Mouse (Mus musculus) frontal cortex, postnatal 14 days (tissue): ENCODE results near the gene Serpina3m.
"Not testable (repeated sequence)": the region's sequence is repeated elsewhere in the genome, so short reads cannot be mapped to it uniquely, and the experiment has no call there.

Experiments
- DNase-seq, 2 experiments: peaks; one replicate each; pipeline ENCODE4 v3.0.0; 2022; ENCODE audit warnings: low spot score in 2 of 2

Serpina3m gene

DNA sequence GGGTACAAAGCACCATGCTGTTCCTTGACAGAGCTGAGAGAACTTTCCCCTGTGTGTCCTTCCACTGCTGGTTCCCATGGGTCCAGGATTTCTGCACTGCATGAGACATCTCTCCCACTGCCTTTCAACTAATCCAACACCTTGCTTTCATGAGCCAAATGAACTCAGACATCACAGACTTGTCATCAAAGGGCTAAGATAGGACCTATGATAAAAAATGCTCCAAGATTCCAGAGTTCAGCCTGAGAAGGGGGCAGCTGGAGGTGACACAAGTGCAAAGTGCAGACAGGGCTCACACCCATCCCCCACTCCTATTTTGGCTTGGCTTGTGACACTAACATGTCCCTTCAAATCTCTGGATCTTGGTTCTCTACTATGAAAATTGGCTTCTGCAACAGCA lies 50.2 kb downstream of the Serpina3m start:
- no peak for DNase-seq

DNA sequence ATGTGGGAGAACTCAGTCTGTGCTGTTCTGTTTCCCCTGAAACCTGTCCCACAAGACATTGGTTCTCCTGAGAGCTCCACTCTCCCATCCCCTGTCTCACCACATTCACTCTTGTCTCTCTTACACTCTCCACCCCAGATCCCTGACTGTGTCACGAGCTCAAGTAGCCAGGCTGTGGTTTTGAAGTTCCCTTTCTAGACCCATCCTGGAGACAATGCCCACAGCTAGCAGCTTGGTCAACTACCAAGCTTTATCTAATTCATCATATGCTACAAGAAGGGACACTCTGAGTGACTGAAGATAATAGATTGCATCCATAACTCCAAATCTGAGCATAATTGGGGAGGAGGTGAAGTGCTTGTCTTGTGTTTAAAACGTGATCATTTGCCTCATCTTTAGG lies 52.8 kb downstream of the Serpina3m start:
- not testable (repeated sequence) for DNase-seq

DNA sequence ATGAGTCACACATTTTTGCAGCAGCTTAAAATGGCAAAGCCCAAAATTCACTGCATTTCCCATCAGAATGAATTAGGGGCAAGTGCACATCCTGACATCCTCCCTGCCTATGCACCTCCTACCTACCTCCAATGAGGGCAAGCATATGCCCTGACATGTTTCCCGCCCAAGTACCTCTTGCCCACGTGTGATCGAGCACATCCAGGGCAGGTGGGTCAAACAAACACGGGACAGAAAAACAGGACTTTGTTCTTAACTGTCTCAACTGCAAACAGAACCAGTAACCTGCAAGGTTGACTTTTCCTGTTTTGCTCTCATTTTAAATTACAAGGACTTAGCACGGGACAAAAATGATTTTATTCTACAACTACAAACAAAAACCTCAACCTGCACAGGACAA lies 65.7 kb downstream of the Serpina3m start:
- no peak for DNase-seq

DNA sequence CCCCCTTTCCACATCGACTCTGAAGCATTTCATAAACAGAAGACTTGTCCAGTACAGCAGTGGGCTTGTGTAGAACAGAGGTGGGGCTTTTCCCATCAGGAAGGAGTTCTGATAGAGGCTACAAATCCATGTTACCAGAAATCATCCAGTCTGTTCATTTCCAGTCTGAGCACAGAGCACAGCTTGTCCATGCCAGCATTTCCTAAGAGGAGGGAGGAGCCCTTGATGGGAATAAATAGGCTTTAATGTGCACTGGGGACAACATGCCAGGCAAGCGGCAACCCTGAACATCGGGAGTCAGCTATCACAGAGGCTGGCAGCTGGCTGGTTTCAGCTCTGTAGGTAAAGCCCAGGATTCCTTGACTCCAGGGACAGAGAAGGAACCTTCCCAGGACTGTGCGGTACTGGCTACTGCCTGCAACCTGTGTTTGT lies 68.2 kb downstream of the Serpina3m start, which contains the start of gene Serpina3n:
Serpina3n (plus strand) TSS at position 276 of the 432 bp plus-strand sequence.
- DNase-seq, result no peak

GRCm38 (mm10) chr12:104412507-104412906 lies 74.2 kb downstream of the Serpina3m start:
- no peak for DNase-seq

GRCm38 (mm10) chr12:104414576-104414975 lies 76.3 kb downstream of the Serpina3m start:
- no peak for DNase-seq

DNA sequence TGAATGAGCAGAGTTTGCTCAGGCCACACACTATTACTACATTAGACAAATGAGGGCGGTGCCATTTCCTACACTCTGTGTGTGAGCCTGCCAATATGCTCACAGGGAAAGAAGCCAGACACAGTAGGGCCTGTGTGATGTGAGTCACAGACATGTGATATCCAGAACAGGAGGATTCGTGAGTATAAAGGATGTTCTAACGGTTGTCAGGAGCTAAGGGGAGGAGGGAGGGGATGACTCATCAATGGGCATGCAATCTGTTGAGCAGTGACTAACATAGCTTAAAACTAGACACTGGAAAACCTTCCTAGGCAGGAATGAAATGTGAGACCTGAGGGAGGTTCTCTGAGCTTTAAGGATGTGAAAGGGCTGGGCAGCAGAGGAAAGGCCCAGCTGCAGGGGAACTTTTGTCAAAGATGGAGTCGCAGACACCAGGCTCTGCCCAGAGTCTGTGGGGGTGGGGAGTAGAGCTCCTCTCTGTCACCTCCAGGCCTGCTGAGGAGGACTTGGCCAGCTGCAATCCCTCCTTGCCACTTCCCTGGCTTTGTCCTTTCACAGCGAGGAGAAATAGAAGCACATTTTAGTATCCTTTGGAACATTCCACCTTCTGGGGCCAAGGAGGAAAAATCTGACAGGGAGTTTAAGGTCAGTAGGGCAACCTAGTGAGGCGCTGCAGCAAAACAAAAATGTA lies 77.5 kb downstream of the Serpina3m start:
- peak; percentile 41 to 52 for DNase-seq

GRCm38 (mm10) chr12:104418340-104419135 lies 80.3 kb downstream of the Serpina3m start:
- peak; percentile 58 to 85 for DNase-seq

GRCm38 (mm10) chr12:104419136-104419462 lies 80.8 kb downstream of the Serpina3m start:
- no peak for DNase-seq

DNA sequence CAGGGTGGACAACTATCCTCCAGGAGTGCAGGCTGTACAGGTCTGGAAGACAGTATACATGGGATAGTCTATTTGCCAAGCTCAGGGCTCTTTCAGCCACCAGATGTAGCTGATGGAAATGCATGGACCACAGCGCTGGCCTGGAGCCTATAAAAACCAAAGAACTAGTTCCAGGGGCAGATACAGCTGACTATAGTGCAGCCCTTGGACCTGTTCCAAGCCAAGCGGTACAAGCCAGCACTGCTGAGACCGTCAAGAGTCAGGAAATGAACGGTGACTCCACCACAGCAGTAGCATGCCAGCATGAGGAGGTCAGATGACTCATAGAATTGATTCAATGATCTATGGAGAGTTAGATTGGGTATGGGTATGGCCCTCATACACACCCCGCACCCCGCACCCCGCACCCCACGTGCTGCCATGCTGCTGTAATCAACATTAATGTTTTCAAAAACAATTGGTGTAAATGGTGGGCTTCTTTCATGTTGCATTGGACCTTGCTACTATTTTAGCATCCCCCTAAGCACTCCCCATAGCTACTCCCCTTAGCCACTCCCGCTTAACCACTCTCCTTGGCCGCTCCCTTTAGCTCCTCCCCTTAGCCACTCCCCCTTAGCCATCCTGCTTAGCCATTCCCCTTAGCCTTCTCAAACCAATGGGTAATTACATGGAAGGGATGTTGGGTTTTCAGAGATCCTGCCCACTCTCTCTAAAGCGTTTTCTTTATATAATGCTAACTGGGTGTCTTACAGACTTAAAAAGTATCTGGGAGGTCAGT lies 84.5 kb downstream of the Serpina3m start:
- DNase-seq, result no peak

DNA sequence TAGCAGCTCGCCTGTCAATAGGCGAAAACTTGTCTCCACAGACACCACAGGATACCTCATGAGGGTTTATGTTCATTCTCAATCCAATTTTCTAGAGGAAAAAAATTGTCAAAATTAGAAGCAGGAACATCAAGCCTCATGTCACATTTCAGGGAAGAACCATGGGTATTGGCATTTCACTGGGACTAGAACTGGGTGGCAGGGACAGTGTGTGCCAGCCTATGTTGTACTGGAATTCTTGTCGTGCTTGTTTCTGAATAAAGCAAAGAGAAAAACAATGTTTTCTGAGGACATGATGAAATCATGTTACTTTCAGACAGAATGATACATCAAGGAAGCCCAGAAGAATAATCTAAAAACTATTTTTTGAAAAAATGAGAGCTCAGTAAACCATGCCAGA lies 87.3 kb downstream of the Serpina3m start:
- DNase-seq, result no peak

DNA sequence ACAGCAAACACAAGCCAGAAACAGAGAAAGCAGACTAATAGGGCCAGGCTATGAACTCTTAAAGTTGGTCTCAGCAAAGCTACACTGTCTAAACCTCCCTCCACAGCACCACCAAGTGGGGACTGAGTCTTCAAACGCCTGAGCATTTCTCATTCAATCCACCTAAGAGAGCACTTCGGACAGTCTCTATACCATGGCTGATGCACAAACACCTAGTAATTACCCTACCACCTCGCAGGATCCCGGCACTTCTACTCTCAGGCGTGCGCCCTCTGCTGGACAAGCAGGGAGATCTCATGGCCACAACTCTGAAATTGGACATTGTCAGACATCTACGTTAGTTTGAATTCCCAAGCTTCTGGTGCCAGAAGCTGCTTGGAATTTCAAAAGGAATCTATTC lies 88.6 kb downstream of the Serpina3m start:
- no peak for DNase-seq

DNA sequence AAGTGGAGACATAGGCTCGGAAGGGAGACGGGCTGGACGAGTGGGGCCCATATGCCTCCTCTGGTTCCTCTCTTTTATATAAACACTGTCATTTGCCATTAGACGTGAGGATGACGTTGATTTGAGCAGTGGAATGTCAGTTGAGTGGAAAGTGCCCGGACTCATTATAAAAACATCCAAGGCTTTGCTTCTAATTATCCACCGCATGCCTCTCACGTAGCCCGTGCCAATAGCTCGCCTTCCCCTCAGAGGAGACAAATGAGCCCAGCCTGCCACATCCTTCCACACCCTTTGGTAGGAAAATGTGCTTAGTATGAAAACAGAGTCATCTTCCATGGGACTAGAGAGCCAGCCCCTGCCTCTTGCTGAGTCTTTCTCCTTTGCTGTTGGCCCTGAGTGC lies 93.1 kb downstream of the Serpina3m start:
- DNase-seq, result no peak

GRCm38 (mm10) chr12:104433214-104433613 lies 94.9 kb downstream of the Serpina3m start:
- DNase-seq, result no peak

DNA sequence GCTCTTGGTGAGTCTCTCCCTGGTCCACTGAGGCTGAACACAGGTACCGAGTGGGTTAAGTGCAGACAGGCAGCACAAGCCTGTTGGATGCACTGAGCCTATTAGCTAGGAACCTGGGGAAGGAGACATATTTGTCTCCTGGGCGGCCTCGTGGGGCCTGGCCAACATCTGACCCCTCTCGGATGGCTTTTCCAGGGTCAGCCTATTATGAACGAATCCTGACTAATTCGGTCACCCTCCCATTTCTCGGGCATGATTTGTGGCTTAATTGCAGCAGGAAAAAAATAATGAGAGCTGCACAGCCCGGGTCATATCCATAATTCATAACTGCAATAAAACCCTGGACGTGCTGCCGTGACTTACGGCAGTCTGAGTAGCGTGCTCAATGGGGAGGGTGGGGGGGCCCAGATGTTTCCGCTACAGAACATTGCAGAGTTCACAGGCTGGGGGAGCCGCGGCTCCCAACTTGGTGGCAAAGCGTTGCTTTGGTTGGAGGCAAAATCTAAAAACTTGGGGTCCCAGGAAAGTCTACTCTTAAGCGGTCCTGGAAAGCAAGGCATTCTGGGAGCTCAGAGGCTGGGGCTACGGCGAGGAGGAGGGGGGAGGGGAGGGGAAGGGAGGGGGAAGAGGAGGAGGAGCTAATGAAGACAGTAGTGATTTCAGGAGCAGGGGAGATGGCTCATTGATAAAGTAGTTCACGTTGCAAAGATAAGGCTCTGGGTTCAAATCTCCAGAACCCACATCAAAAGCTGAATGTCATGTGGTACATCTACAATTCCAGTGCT lies 95.9 kb downstream of the Serpina3m start:
- DNase-seq, result no peak

GRCm38 (mm10) chr12:104440087-104440760 lies 101.9 kb downstream of the Serpina3m start:
- DNase-seq, result peak; percentile 73 to 91

DNA sequence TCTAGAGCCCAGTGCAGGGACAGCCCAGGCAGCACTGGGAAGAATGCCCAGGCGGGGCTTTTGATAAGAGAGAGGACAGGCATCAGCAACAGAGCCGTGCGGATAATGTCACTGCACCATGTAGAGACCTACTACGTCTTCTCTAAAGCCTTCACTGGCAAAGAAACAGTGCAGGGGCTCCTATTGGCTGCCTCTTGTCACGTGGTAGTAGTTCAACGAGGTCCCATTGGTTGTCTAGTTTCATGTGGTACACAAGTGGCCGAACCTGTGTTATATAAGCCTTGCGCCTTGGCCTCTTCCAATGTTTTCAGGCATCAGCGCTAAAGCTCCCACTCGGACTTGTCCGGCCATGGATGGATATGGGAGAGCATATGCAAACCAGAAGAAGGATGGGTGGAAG lies 105.4 kb downstream of the Serpina3m start:
- DNase-seq, result no peak
